Mouse (Mus musculus) intestine, postnatal 0 days (tissue): ENCODE results near the gene Krtap13. TPM values are rescaled to one million over a fixed set of nuclear protein-coding genes. Genes with fewer than 3 reads are reported as not detected.

Source experiments
- ATAC-seq: fragments of 200-750 bp; cut with Nextera tagmentation; 2 replicates; pipeline ENCODE4 v1.8.0; 2017; ENCODE audit warnings: mild to moderate bottlenecking, moderate TSS enrichment, moderate library complexity
- H3K27ac ChIP-seq: fragments of 300-500 bp; sonication (generic); 2 replicates; pipeline ENCODE4 v1.5.1; 2014; ENCODE audit warnings: mild to moderate bottlenecking, low read depth, low read length, moderate library complexity
- H3K27me3 ChIP-seq: fragments of 300-500 bp; sonication (generic); replicated peaks from 2 replicates; pipeline ENCODE4 v1.6.1; 2014; ENCODE audit warnings: low read length, mixed read lengths; ENCODE audit not compliant: control insufficient read depth, insufficient read depth
- H3K36me3 ChIP-seq: fragments of 300-500 bp; sonication (generic); 2 replicates; pipeline ENCODE4 v1.6.1; 2014; ENCODE audit warnings: mild to moderate bottlenecking, moderate library complexity; ENCODE audit not compliant: control insufficient read depth, insufficient read depth
- H3K4me1 ChIP-seq: fragments of 300-500 bp; sonication (generic); replicated peaks from 2 replicates; pipeline ENCODE4 v1.6.1; 2014; ENCODE audit warnings: antibody characterized with exemption, low read length, mixed read lengths; ENCODE audit not compliant: control insufficient read depth, insufficient read depth
- H3K4me2 ChIP-seq: fragments of 300-500 bp; sonication (generic); replicated peaks from 2 replicates; pipeline ENCODE4 v1.6.1; 2014; ENCODE audit warnings: low read depth, mild to moderate bottlenecking, moderate library complexity
- H3K4me3 ChIP-seq: fragments of 300-500 bp; sonication (generic); 2 replicates; pipeline ENCODE4 v1.5.1; 2014; ENCODE audit warnings: low read depth, low read length
- H3K9ac ChIP-seq: fragments of 300-500 bp; sonication (generic); 2 replicates; pipeline ENCODE4 v1.6.1; 2014; ENCODE audit warnings: mild to moderate bottlenecking, low read depth, low read length
- H3K9me3 ChIP-seq: fragments of 300-500 bp; sonication (generic); 2 replicates; pipeline ENCODE4 v1.6.1; 2016; ENCODE audit warnings: mixed run types; ENCODE audit not compliant: control insufficient read depth
- CTCF ChIP-seq: sonication (generic); IDR thresholded peaks from 2 replicates; pipeline ENCODE4 v1.5.1; 2016; ENCODE audit warnings: low read depth, mild to moderate bottlenecking, control low read depth, antibody characterized with exemption, moderate library complexity
- WGBS: fragments of 180-500 bp; shearing (Covaris S2); extraction: QIAGEN DNeasy Blood & Tissue Kit; methylation state at CpG from one replicate; pipeline ENCODE4 v1.1.7; 2014; 5-methylcytosine and 5-hydroxymethylcytosine counted together
- polyA plus RNA-seq: library from polyadenylated mRNA; unstranded; fragments of >200 nt; fragmentation: Nextera tagmentation; extraction: Ambion mirVana; gene quantifications from 2 replicates; pipeline ENCODE4 v1.2.1, GENCODE M21; 2015

Gene Krtap13
- polyA plus RNA-seq, 1 experiment from 2014 or later, result not detected

DNA sequence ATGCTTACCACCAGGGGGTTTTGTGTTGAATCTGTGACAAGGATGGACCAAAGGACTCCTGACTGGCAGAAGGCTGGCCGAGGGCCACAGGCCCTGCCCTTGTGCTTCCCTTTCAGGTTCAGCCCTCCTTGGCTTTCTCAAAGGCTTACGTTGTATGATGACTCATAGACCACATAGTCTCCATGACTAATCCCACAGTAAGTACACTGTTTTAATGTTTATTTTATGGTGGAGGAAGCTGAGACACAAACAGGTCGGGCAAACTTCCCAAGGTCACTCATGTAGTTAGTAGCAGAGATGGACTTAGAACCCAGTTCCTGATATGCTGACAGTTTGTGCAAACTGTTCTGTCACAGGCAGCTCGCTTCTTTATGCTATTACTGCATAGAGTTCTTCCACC is 40.7 kb downstream of the Krtap13 start:
- ATAC-seq, result peak; percentile 99
- H3K9me3 ChIP-seq, result no peaks in the 10 kb centered on the region
- H3K4me2 ChIP-seq, result no peak overlapping the region
- no peaks in the 10 kb centered on the region for H3K36me3 ChIP-seq
- no peak overlapping the region for H3K4me3 ChIP-seq
- peak; percentile 46; the same call in 1 of the 2 replicates for TF ChIP-seq CTCF
- no peaks in the 10 kb centered on the region for H3K27me3 ChIP-seq
- WGBS, result 26% methylated on average over 4 of the region's 4 CpGs
- no peak overlapping the region for H3K27ac ChIP-seq
- H3K9ac ChIP-seq, result no peak overlapping the region
- H3K4me1 ChIP-seq, result no peaks in the 10 kb centered on the region

DNA sequence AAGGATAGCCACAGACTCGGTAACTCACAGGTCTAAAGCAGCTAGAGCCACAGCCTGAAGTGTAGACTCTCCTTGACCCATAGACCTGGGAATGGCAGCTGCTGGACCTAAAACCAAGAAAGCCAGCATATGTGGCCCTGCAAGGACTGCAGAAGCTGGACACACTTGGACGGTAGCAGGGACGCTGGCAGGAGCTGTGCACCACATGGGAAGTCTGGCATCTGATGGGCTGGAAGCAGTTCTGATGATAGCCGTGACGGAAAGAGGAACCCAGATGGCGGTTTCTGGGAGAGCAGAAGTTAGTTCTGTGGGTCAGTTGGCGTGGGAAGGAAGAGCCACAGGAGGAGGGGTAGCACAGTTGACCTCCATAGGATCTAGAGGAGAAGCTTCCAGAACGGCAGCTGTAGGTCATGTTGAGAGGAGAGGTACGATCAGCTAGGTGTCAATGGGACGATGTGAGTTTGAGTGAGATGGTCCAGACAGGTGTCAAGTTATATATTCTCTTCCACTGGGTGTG is 43.9 kb downstream of the Krtap13 start, which contains the start of gene 2310061N02Rik:
Gene 2310061N02Rik, minus strand, starts transcription at position 467 of the 517 bp plus-strand sequence.
- Histone ChIP-seq H3K27ac (no peak within 1 kb of the TSS), H3K36me3 (no peaks in the 10 kb centered on the region), H3K9ac (no peak within 1 kb of the TSS), H3K4me1 (no peaks in the 10 kb centered on the region), H3K4me3 (no peak within 1 kb of the TSS), H3K9me3 (no peaks in the 10 kb centered on the region), H3K27me3 (no peaks in the 10 kb centered on the region), H3K4me2 (no peak within 1 kb of the TSS)
- no peak for ATAC-seq
- TF ChIP-seq CTCF, result no peak
- WGBS, result 92% methylated on average over 10 of the region's 10 CpGs

DNA sequence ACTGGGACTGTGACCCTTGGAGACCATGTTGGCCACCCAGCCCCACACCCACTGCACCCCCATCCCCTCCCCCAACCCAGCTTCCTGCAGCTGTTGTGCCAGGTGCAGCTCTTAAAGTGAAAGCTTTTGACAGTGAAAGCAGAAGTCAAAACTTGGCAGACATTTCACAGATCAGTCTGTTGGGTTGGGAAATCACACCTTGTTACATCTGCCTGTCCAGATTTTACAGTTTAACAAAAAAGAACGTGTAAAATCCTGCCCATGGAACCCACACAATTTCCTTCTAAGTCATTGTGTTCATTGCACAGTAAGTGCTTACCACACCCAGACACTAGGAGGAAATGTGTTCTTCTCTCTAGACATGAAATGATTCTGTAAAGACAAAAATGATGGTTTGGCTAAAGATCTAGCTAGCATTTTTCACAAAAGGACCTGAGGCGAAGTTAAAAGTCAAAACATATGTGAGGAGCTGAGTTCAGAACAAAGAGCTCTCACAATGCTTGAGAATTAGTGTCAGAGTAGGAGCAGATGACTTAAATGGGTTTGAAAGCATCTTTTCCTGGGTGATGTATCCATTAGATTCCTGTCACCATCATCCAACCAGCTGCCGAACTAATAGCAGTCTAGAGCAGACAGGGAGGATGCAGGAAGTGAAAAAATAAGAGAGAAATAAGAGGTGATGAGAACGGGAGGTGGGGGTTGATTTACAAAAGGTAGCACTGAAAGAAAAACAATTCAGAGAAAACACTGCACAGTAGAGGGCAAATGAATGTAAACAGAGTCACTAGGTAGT is 50.2 kb downstream of the Krtap13 start:
- no peak for TF ChIP-seq CTCF
- Histone ChIP-seq H3K4me3 (no peak overlapping the region), H3K9ac (no peak overlapping the region), H3K27ac (no peak overlapping the region), H3K36me3 (no peaks in the 10 kb centered on the region), H3K4me1 (no peaks in the 10 kb centered on the region), H3K4me2 (no peak overlapping the region), H3K27me3 (no peaks in the 10 kb centered on the region), H3K9me3 (no peaks in the 10 kb centered on the region)
- no peak for ATAC-seq
- WGBS, result 47% methylated on average over 4 of the region's 4 CpGs

Other genes starting within 250 kb of the Krtap13 start
- gene Cldn17, start 244.7 kb downstream of the Krtap13 start, polyA plus RNA-seq, result not detected in 2 replicates
- 48.9 and 56.8 TPM in 2 replicates for gene Cldn8, start 188.5 kb downstream of the Krtap13 start, polyA plus RNA-seq
- not detected in 2 replicates for gene Krtap24-1, start 139.4 kb downstream of the Krtap13 start, polyA plus RNA-seq
- not detected in 2 replicates for gene 2310079G19Rik, start 124.0 kb downstream of the Krtap13 start, polyA plus RNA-seq
- 0.37 and 2.0 TPM in 2 replicates for gene Krtap26-1, start 103.8 kb downstream of the Krtap13 start, polyA plus RNA-seq
- gene Krtap27-1, start 80.0 kb downstream of the Krtap13 start, polyA plus RNA-seq, result not detected in 2 replicates
- gene 2310061N02Rik, start 43.7 kb downstream of the Krtap13 start, polyA plus RNA-seq, result not detected in 2 replicates
- gene Krtap13-1, start 22.8 kb downstream of the Krtap13 start, polyA plus RNA-seq, result not detected in 2 replicates
- gene 2310034C09Rik, start 7.2 kb upstream of the Krtap13 start, polyA plus RNA-seq, result not detected in 2 replicates
- gene 2310057N15Rik, start 22.6 kb upstream of the Krtap13 start, polyA plus RNA-seq, result not detected in 2 replicates
- gene Gm5965, start 26.3 kb upstream of the Krtap13 start, polyA plus RNA-seq, result not detected in 2 replicates
- gene Gm20741, start 60.6 kb upstream of the Krtap13 start, polyA plus RNA-seq, result not detected in 2 replicates
- gene Krtap15, start 68.6 kb upstream of the Krtap13 start, polyA plus RNA-seq, result not detected in 2 replicates
- not detected in 2 replicates for gene Krtap14, start 74.5 kb upstream of the Krtap13 start, polyA plus RNA-seq
- not detected in 2 replicates for gene Krtap19-1, start 117.8 kb upstream of the Krtap13 start, polyA plus RNA-seq
- gene Krtap19-2, start 122.6 kb upstream of the Krtap13 start, polyA plus RNA-seq, result not detected in 2 replicates
- gene Krtap19-3, start 126.4 kb upstream of the Krtap13 start, polyA plus RNA-seq, result not detected in 2 replicates
- gene Krtap19-4, start 133.5 kb upstream of the Krtap13 start, polyA plus RNA-seq, result not detected in 2 replicates
- not detected in 2 replicates for gene Krtap19-5, start 144.8 kb upstream of the Krtap13 start, polyA plus RNA-seq
- gene Krtap19-9b, start 180.6 kb upstream of the Krtap13 start, polyA plus RNA-seq, result not detected in 2 replicates
- not detected in 2 replicates for gene Krtap16-3, start 211.2 kb upstream of the Krtap13 start, polyA plus RNA-seq